Mouse (Mus musculus) heart, embryonic 15.5 days (tissue): Measurements from ENCODE around the gene Gfra1. TPM values are rescaled to one million over a fixed set of nuclear protein-coding genes. Genes with fewer than 3 reads are reported as not detected.

Experiments used
- ATAC-seq: fragments of 200-750 bp; cut with Nextera tagmentation; replicated peaks from 2 replicates; pipeline ENCODE4 v1.8.0; 2017; ENCODE audit warnings: low read depth, moderate TSS enrichment; ENCODE audit not compliant: insufficient number of reproducible peaks, insufficient read depth, low FRiP score
- H3K27ac ChIP-seq: fragments of 300-500 bp; sonication (generic); 2 replicates; pipeline ENCODE4 v1.5.1; 2015; ENCODE audit warnings: mild to moderate bottlenecking, inconsistent platforms
- H3K27me3 ChIP-seq: fragments of 300-500 bp; sonication (generic); 2 replicates; pipeline ENCODE4 v1.6.1; 2015; ENCODE audit warnings: inconsistent platforms
- H3K36me3 ChIP-seq: fragments of 300-500 bp; sonication (generic); 2 replicates; pipeline ENCODE4 v1.6.1; 2015; ENCODE audit warnings: mild to moderate bottlenecking, inconsistent platforms
- H3K4me1 ChIP-seq: fragments of 300-500 bp; sonication (generic); replicated peaks from 2 replicates; pipeline ENCODE4 v1.6.1; 2015; ENCODE audit warnings: inconsistent platforms
- H3K4me2 ChIP-seq: fragments of 300-500 bp; sonication (generic); 2 replicates; pipeline ENCODE4 v1.6.1; 2015; ENCODE audit warnings: inconsistent platforms, mild to moderate bottlenecking, moderate library complexity
- H3K4me3 ChIP-seq: fragments of 300-500 bp; sonication (generic); 2 replicates; pipeline ENCODE4 v1.5.1; 2015; ENCODE audit warnings: mild to moderate bottlenecking, inconsistent platforms
- H3K9ac ChIP-seq: fragments of 300-500 bp; sonication (generic); 2 replicates; pipeline ENCODE4 v1.6.1; 2015; ENCODE audit warnings: mild to moderate bottlenecking, inconsistent platforms
- H3K9me3 ChIP-seq: fragments of 300-500 bp; sonication (generic); replicated peaks from 2 replicates; pipeline ENCODE4 v1.6.1; 2016; ENCODE audit warnings: inconsistent platforms
- WGBS: fragments of 180-500 bp; shearing (Covaris S2); methylation state at CpG from one replicate; pipeline ENCODE4 v1.1.7; 2015; ENCODE audit warnings: mixed read lengths; 5-methylcytosine and 5-hydroxymethylcytosine counted together
- polyA plus RNA-seq: library from polyadenylated mRNA; unstranded; fragments of >200 nt; fragmentation: Nextera tagmentation; extraction: Ambion mirVana; gene quantifications from 2 replicates; pipeline ENCODE4 v1.2.1, GENCODE M21; 2015

The Gfra1 gene
- polyA plus RNA-seq, 1 experiment from 2014 or later, result 2.7 TPM

- H3K9me3 ChIP-seq, result no peaks in the 10 kb centered on the region
- 82% methylated on average over 8 of the region's 8 CpGs for WGBS
- no peak overlapping the region for H3K4me3 ChIP-seq
- H3K27ac ChIP-seq, result no peak overlapping the region
- H3K4me2 ChIP-seq, result no peak overlapping the region
- no peaks in the 10 kb centered on the region for H3K36me3 ChIP-seq
- H3K9ac ChIP-seq, result no peak overlapping the region
- H3K4me1 ChIP-seq, result 0 out of 2 replicates have a peak, but pooled peaks cover 8% of the 10 kb centered on the region
- no peak for ATAC-seq
- H3K27me3 ChIP-seq, result peaks cover 19% of the 10 kb centered on the region
Observed at GRCm38 (mm10) chr19:58250237-58250636, 205.5 kb downstream of the Gfra1 start.

- Histone ChIP-seq H3K27me3 (peaks cover 5% of the 10 kb centered on the region; the same call in 1 of the 2 replicates), H3K9ac (no peak overlapping the region), H3K4me2 (0 out of 2 replicates have a peak overlapping the region, but pooled peaks have one; percentile 3), H3K27ac (no peak overlapping the region), H3K9me3 (no peaks in the 10 kb centered on the region), H3K4me3 (no peak overlapping the region), H3K36me3 (no peaks in the 10 kb centered on the region), H3K4me1 (peaks cover 14% of the 10 kb centered on the region)
- no peak for ATAC-seq
- 66% methylated on average over 4 of the region's 4 CpGs for WGBS
Observed at GRCm38 (mm10) chr19:58244148-58244547, 211.6 kb downstream of the Gfra1 start.

GRCm38 (mm10) chr19:58243604-58244003 lies 212.1 kb downstream of the Gfra1 start:
- no peak overlapping the region for H3K4me2 ChIP-seq
- H3K27me3 ChIP-seq, result peaks cover 7% of the 10 kb centered on the region; the same call in 1 of the 2 replicates
- peaks cover 14% of the 10 kb centered on the region for H3K4me1 ChIP-seq
- WGBS, result 38% methylated on average over 1 of the region's 1 CpGs
- no peak overlapping the region for H3K9ac ChIP-seq
- H3K27ac ChIP-seq, result no peak overlapping the region
- ATAC-seq, result 0 out of 2 replicates have a peak, but pooled peaks have one; percentile 47
- no peak overlapping the region for H3K4me3 ChIP-seq
- no peaks in the 10 kb centered on the region for H3K36me3 ChIP-seq
- H3K9me3 ChIP-seq, result no peaks in the 10 kb centered on the region

- Histone ChIP-seq H3K4me2 (no peak overlapping the region), H3K4me1 (0 out of 2 replicates have a peak, but pooled peaks cover under 1% of the 10 kb centered on the region), H3K27me3 (peaks cover 2% of the 10 kb centered on the region; the same call in 1 of the 2 replicates), H3K4me3 (no peak overlapping the region), H3K36me3 (no peaks in the 10 kb centered on the region), H3K9me3 (no peaks in the 10 kb centered on the region), H3K9ac (no peak overlapping the region), H3K27ac (no peak overlapping the region)
- ATAC-seq, result no peak
- WGBS, result 77% methylated on average over 8 of the region's 8 CpGs
Observed at GRCm38 (mm10) chr19:58238325-58238724, 217.4 kb downstream of the Gfra1 start.

- Histone ChIP-seq H3K9me3 (no peaks in the 10 kb centered on the region), H3K27ac (no peak overlapping the region), H3K9ac (no peak overlapping the region), H3K4me3 (no peak overlapping the region), H3K27me3 (no peaks in the 10 kb centered on the region), H3K4me2 (no peak overlapping the region), H3K4me1 (no peaks in the 10 kb centered on the region), H3K36me3 (no peaks in the 10 kb centered on the region)
- WGBS, result 69% methylated on average over 9 of the region's 9 CpGs
- no peak for ATAC-seq
Observed at GRCm38 (mm10) chr19:58227725-58228124, 228.0 kb downstream of the Gfra1 start.

- Histone ChIP-seq H3K4me2 (no peak overlapping the region), H3K4me1 (no peaks in the 10 kb centered on the region), H3K36me3 (no peaks in the 10 kb centered on the region), H3K9ac (no peak overlapping the region), H3K9me3 (no peaks in the 10 kb centered on the region), H3K4me3 (no peak overlapping the region), H3K27ac (no peak overlapping the region), H3K27me3 (no peaks in the 10 kb centered on the region)
- 44% methylated on average over 3 of the region's 3 CpGs for WGBS
- ATAC-seq, result no peak
Observed at GRCm38 (mm10) chr19:58226882-58227281, 228.8 kb downstream of the Gfra1 start.

GRCm38 (mm10) chr19:58220061-58220831 lies 235.5 kb downstream of the Gfra1 start:
- no peak for ATAC-seq
- Histone ChIP-seq H3K9me3 (no peaks in the 10 kb centered on the region), H3K36me3 (no peaks in the 10 kb centered on the region), H3K4me2 (no peak overlapping the region), H3K27me3 (0 out of 2 replicates have a peak, but pooled peaks cover 4% of the 10 kb centered on the region), H3K27ac (no peak overlapping the region), H3K4me1 (no peaks in the 10 kb centered on the region), H3K9ac (no peak overlapping the region), H3K4me3 (no peak overlapping the region)
- 80% methylated on average over 25 of the region's 25 CpGs for WGBS

GRCm38 (mm10) chr19:58217591-58217990 lies 238.1 kb downstream of the Gfra1 start:
- 70% methylated on average over 4 of the region's 4 CpGs for WGBS
- no peak overlapping the region for H3K9ac ChIP-seq
- H3K36me3 ChIP-seq, result no peaks in the 10 kb centered on the region
- H3K27ac ChIP-seq, result no peak overlapping the region
- H3K4me1 ChIP-seq, result no peaks in the 10 kb centered on the region
- 0 out of 2 replicates have a peak, but pooled peaks cover 4% of the 10 kb centered on the region for H3K27me3 ChIP-seq
- H3K9me3 ChIP-seq, result no peaks in the 10 kb centered on the region
- no peak overlapping the region for H3K4me3 ChIP-seq
- H3K4me2 ChIP-seq, result no peak overlapping the region
- ATAC-seq, result no peak

GRCm38 (mm10) chr19:58206496-58207044 lies 249.1 kb downstream of the Gfra1 start:
- WGBS, result 66% methylated on average over 10 of the region's 10 CpGs
- Histone ChIP-seq H3K36me3 (no peaks in the 10 kb centered on the region), H3K27me3 (peaks cover 6% of the 10 kb centered on the region; the same call in 1 of the 2 replicates), H3K4me2 (no peak overlapping the region), H3K9ac (no peak overlapping the region), H3K4me1 (no peaks in the 10 kb centered on the region), H3K27ac (no peak overlapping the region), H3K4me3 (no peak overlapping the region), H3K9me3 (no peaks in the 10 kb centered on the region)
- ATAC-seq, result no peak

GRCm38 (mm10) chr19:58205470-58205869 lies 250.2 kb downstream of the Gfra1 start:
- no peak for ATAC-seq
- H3K4me2 ChIP-seq, result no peak overlapping the region
- H3K4me1 ChIP-seq, result no peaks in the 10 kb centered on the region
- H3K4me3 ChIP-seq, result no peak overlapping the region
- H3K9ac ChIP-seq, result no peak overlapping the region
- H3K27ac ChIP-seq, result no peak overlapping the region
- WGBS, result 87% methylated on average over 7 of the region's 7 CpGs
- no peaks in the 10 kb centered on the region for H3K36me3 ChIP-seq
- H3K27me3 ChIP-seq, result peaks cover 10% of the 10 kb centered on the region; the same call in 1 of the 2 replicates
- H3K9me3 ChIP-seq, result no peaks in the 10 kb centered on the region

GRCm38 (mm10) chr19:58202627-58203026 lies 253.1 kb downstream of the Gfra1 start:
- Histone ChIP-seq H3K36me3 (no peaks in the 10 kb centered on the region), H3K9me3 (no peaks in the 10 kb centered on the region), H3K27ac (no peak overlapping the region), H3K4me3 (no peak overlapping the region), H3K4me2 (no peak overlapping the region), H3K27me3 (peaks cover 10% of the 10 kb centered on the region; the same call in 1 of the 2 replicates), H3K9ac (no peak overlapping the region), H3K4me1 (no peaks in the 10 kb centered on the region)
- ATAC-seq, result no peak
- WGBS, result 78% methylated on average over 5 of the region's 5 CpGs
